Mouse (Mus musculus) lung, embryonic 14.5 days (tissue): ENCODE data around the gene Bmp6. TPM values are rescaled to one million over a fixed set of nuclear protein-coding genes. Genes with fewer than 3 reads are reported as not detected.

Source experiments
- ATAC-seq: fragments of 200-750 bp; cut with Nextera tagmentation; 2 replicates; pipeline ENCODE4 v1.8.0; 2017; ENCODE audit warnings: mild to moderate bottlenecking, moderate TSS enrichment, moderate library complexity; ENCODE audit not compliant: insufficient read depth
- DNase-seq: peaks from one replicate; pipeline ENCODE4 v3.0.0-alpha.2; 2015
- H3K27ac ChIP-seq: fragments of 300-500 bp; sonication (generic); 2 replicates; pipeline ENCODE4 v1.5.1; 2014; ENCODE audit warnings: low read depth, mild to moderate bottlenecking, moderate library complexity
- H3K27me3 ChIP-seq: fragments of 300-500 bp; sonication (generic); 2 replicates; pipeline ENCODE4 v1.6.1; 2014; ENCODE audit warnings: low read length, control low read depth; ENCODE audit not compliant: insufficient read depth
- H3K36me3 ChIP-seq: fragments of 300-500 bp; sonication (generic); 2 replicates; pipeline ENCODE4 v1.6.1; 2014; ENCODE audit warnings: control low read depth; ENCODE audit not compliant: insufficient read depth
- H3K4me1 ChIP-seq: fragments of 300-500 bp; sonication (generic); 2 replicates; pipeline ENCODE4 v1.6.1; 2014; ENCODE audit warnings: antibody characterized with exemption, control low read depth; ENCODE audit not compliant: insufficient read depth
- H3K4me2 ChIP-seq: fragments of 300-500 bp; sonication (generic); 2 replicates; pipeline ENCODE4 v1.6.1; 2014; ENCODE audit warnings: mild to moderate bottlenecking
- H3K4me3 ChIP-seq: fragments of 300-500 bp; sonication (generic); 2 replicates; pipeline ENCODE4 v1.5.1; 2014; ENCODE audit warnings: low read depth, low read length
- H3K9ac ChIP-seq: fragments of 300-500 bp; sonication (generic); 2 replicates; pipeline ENCODE4 v1.6.1; 2014
- H3K9me3 ChIP-seq: fragments of 300-500 bp; sonication (generic); 2 replicates; pipeline ENCODE4 v1.6.1; 2016; ENCODE audit warnings: low read depth, low read length, control low read depth
- CTCF ChIP-seq: IDR thresholded peaks from 2 replicates; pipeline ENCODE4 v1.5.1; 2016; ENCODE audit warnings: antibody characterized with exemption, low read depth
- WGBS: fragments of 180-500 bp; shearing (Covaris S2); extraction: QIAGEN DNeasy Blood & Tissue Kit; methylation state at CpG from one replicate; pipeline ENCODE4 v1.1.7; 2014; 5-methylcytosine and 5-hydroxymethylcytosine counted together
- polyA plus RNA-seq: library from polyadenylated mRNA; unstranded; fragments of >200 nt; fragmentation: Nextera tagmentation; extraction: Ambion mirVana; gene quantifications from 2 replicates; pipeline ENCODE4 v1.2.1, GENCODE M21; 2014

Bmp6 gene
- polyA plus RNA-seq, 1 experiment from 2014 or later: 1.1 TPM

GRCm38 (mm10) chr13:38509681-38510341 lies 164.9 kb downstream of the Bmp6 start:
- peaks cover 95% of the 10 kb centered on the region for H3K36me3 ChIP-seq
- WGBS: 83% methylated on average over 8 of the region's 8 CpGs
- ATAC-seq: no peak
- no peak for DNase-seq
- H3K4me2 ChIP-seq: no peak overlapping the region
- no peaks in the 10 kb centered on the region for H3K27me3 ChIP-seq
- no peak overlapping the region for H3K9ac ChIP-seq
- no peak overlapping the region for H3K27ac ChIP-seq
- H3K9me3 ChIP-seq: no peaks in the 10 kb centered on the region
- no peak for TF ChIP-seq CTCF
- H3K4me1 ChIP-seq: no peaks in the 10 kb centered on the region
- H3K4me3 ChIP-seq: no peak overlapping the region

GRCm38 (mm10) chr13:38511979-38512378 lies 167.1 kb downstream of the Bmp6 start:
- TF ChIP-seq CTCF: no peak
- no peak overlapping the region for H3K27ac ChIP-seq
- no peaks in the 10 kb centered on the region for H3K9me3 ChIP-seq
- no peaks in the 10 kb centered on the region for H3K27me3 ChIP-seq
- H3K9ac ChIP-seq: no peak overlapping the region
- peaks cover 95% of the 10 kb centered on the region for H3K36me3 ChIP-seq
- DNase-seq (peak; percentile 33), ATAC-seq (no peak)
- H3K4me1 ChIP-seq: no peaks in the 10 kb centered on the region
- 74% methylated on average over 10 of the region's 10 CpGs for WGBS
- no peak overlapping the region for H3K4me2 ChIP-seq
- H3K4me3 ChIP-seq: no peak overlapping the region

- Histone ChIP-seq H3K9ac (no peak overlapping the region), H3K9me3 (no peaks in the 10 kb centered on the region), H3K4me3 (no peak overlapping the region), H3K36me3 (peaks cover 95% of the 10 kb centered on the region), H3K4me1 (no peaks in the 10 kb centered on the region), H3K4me2 (no peak overlapping the region), H3K27ac (no peak overlapping the region), H3K27me3 (no peaks in the 10 kb centered on the region)
- ATAC-seq (no peak), DNase-seq (no peak)
- TF ChIP-seq CTCF: no peak
- 92% methylated on average over 7 of the region's 7 CpGs for WGBS
Measured at GRCm38 (mm10) chr13:38513921-38514320, 169.0 kb downstream of the Bmp6 start.

GRCm38 (mm10) chr13:38515431-38515830 lies 170.5 kb downstream of the Bmp6 start:
- no peak for DNase-seq
- ATAC-seq: no peak
- no peaks in the 10 kb centered on the region for H3K27me3 ChIP-seq
- no peak overlapping the region for H3K4me3 ChIP-seq
- H3K36me3 ChIP-seq: peaks cover 96% of the 10 kb centered on the region
- H3K9ac ChIP-seq: no peak overlapping the region
- no peaks in the 10 kb centered on the region for H3K9me3 ChIP-seq
- no peaks in the 10 kb centered on the region for H3K4me1 ChIP-seq
- TF ChIP-seq CTCF: no peak
- H3K4me2 ChIP-seq: no peak overlapping the region
- 75% methylated on average over 2 of the region's 2 CpGs for WGBS
- H3K27ac ChIP-seq: no peak overlapping the region

- peaks cover 97% of the 10 kb centered on the region for H3K36me3 ChIP-seq
- no peak for DNase-seq
- 60% methylated on average over 3 of the region's 3 CpGs for WGBS
Measured at GRCm38 (mm10) chr13:38515845-38516244, 170.9 kb downstream of the Bmp6 start.

GRCm38 (mm10) chr13:38516582-38516981 lies 171.7 kb downstream of the Bmp6 start:
- H3K27ac ChIP-seq: no peak overlapping the region
- no peaks in the 10 kb centered on the region for H3K9me3 ChIP-seq
- ATAC-seq: no peak
- DNase-seq: no peak
- H3K4me1 ChIP-seq: no peaks in the 10 kb centered on the region
- TF ChIP-seq CTCF: no peak
- WGBS: 79% methylated on average over 11 of the region's 11 CpGs
- H3K36me3 ChIP-seq: peaks cover 99% of the 10 kb centered on the region
- no peaks in the 10 kb centered on the region for H3K27me3 ChIP-seq
- H3K4me2 ChIP-seq: no peak overlapping the region
- H3K9ac ChIP-seq: no peak overlapping the region
- no peak overlapping the region for H3K4me3 ChIP-seq

More at GRCm38 (mm10) chr13:38515845-38516244, 170.9 kb downstream of the Bmp6 start:
- no peaks in the 10 kb centered on the region for H3K9me3 ChIP-seq
- no peak for TF ChIP-seq CTCF
- no peak overlapping the region for H3K9ac ChIP-seq
- H3K27me3 ChIP-seq: no peaks in the 10 kb centered on the region
- H3K27ac ChIP-seq: no peak overlapping the region; the same call in 1 of the 2 replicates
- no peak for ATAC-seq
- no peak overlapping the region for H3K4me3 ChIP-seq
- H3K4me2 ChIP-seq: no peak overlapping the region
- no peaks in the 10 kb centered on the region for H3K4me1 ChIP-seq

GRCm38 (mm10) chr13:38520299-38520698 lies 175.4 kb downstream of the Bmp6 start:
- H3K4me2 ChIP-seq: no peak overlapping the region
- H3K9ac ChIP-seq: no peak overlapping the region
- no peak for ATAC-seq
- no peak overlapping the region for H3K27ac ChIP-seq
- H3K9me3 ChIP-seq: no peaks in the 10 kb centered on the region
- H3K27me3 ChIP-seq: no peaks in the 10 kb centered on the region
- no peak for TF ChIP-seq CTCF
- no peak for DNase-seq
- H3K36me3 ChIP-seq: peaks cover 80% of the 10 kb centered on the region
- H3K4me1 ChIP-seq: peaks cover 10% of the 10 kb centered on the region; the same call in 1 of the 2 replicates
- no peak overlapping the region for H3K4me3 ChIP-seq
- WGBS: 83% methylated on average over 11 of the region's 11 CpGs
